Mouse (Mus musculus): ENCODE results near the gene Zfp28. TPM values are rescaled to one million over a fixed set of nuclear protein-coding genes. Genes with fewer than 3 reads are reported as not detected.
"Not testable (repeated sequence)": the region's sequence is repeated elsewhere in the genome, so short reads cannot be mapped to it uniquely, and the experiment has no call there.

The Zfp28 gene
- polyA plus RNA-seq, 1 experiment from 2014 or later: 11.8 TPM

DNA sequence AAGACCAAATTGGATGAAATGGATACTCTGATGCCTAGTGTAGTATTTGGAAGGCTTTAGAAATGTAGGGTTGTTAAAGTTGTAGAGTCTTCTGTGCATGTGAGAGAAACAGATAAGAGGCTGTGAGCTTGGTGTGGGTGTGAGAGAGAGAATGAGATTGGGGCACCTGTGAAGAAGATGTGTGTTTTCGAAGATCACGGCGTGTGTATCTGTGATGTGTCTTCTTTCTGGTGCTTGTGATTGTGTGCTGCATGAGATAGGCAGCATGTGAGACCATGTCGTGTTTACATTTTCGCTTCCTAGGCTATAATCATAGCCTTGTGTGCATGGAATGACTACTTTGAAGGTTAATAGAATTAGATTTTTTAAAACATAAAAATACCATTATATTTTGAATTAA is 15.9 kb upstream of the Zfp28 start:
- no peaks in the 10 kb centered on the region for H3K27me3 ChIP-seq
- no peak for ATAC-seq (ENCODE audit: low FRiP score, low read depth)
- no peak overlapping the region for H3K4me3 ChIP-seq
- no peaks in the 10 kb centered on the region for H3K9me3 ChIP-seq
- H3K9ac ChIP-seq: no peak overlapping the region
- no peak overlapping the region for H3K27ac ChIP-seq
- H3K4me2 ChIP-seq (replicated peaks): no peak overlapping the region
- no peaks in the 10 kb centered on the region; the same call in 1 of the 2 replicates for H3K36me3 ChIP-seq
- peaks cover 8% of the 10 kb centered on the region for H3K4me1 ChIP-seq
- WGBS: 90% methylated on average over 5 of the region's 5 CpGs

DNA sequence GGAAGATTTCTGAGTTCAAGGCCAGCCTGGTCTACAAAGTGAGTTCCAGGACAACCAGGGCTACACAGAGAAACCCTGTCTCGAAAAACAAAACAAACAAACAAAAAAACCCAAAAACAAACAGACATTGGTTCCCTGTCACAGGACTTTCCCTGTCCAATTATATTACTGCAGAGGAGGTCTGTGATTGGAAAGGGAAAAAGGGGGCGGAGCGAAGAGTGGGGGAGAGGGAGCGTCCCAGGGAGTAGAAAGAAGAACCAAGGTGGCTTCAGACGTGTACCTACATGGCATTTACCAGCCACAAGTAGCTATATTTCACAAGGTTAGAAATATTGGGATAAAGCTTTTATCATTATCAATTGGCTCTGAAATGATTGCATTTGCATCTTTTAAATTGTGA is 14.9 kb upstream of the Zfp28 start:
- H3K27ac ChIP-seq; H3K27me3 ChIP-seq; H3K36me3 ChIP-seq; H3K9ac ChIP-seq; H3K4me2 ChIP-seq (replicated peaks); H3K4me1 ChIP-seq; ATAC-seq (ENCODE audit: low FRiP score, low read depth); H3K9me3 ChIP-seq; H3K4me3 ChIP-seq: not testable (repeated sequence)
- WGBS: 81% methylated on average over 5 of the region's 5 CpGs

- 88% methylated on average over 3 of the region's 3 CpGs for WGBS
- Histone ChIP-seq H3K4me2 (replicated peaks) (no peak overlapping the region), H3K27me3 (no peaks in the 10 kb centered on the region), H3K4me3 (no peak overlapping the region), H3K9me3 (no peaks in the 10 kb centered on the region), H3K36me3 (no peaks in the 10 kb centered on the region; the same call in 1 of the 2 replicates), H3K4me1 (no peaks in the 10 kb centered on the region), H3K9ac (no peak overlapping the region), H3K27ac (no peak overlapping the region)
- no peak for ATAC-seq (ENCODE audit: low FRiP score, low read depth)
Observed at GRCm38 (mm10) chr7:6369460-6369859, 13.6 kb upstream of the Zfp28 start.

- ATAC-seq (ENCODE audit: low FRiP score, low read depth): no peak
Observed at GRCm38 (mm10) chr7:6372993-6373392, 10.1 kb upstream of the Zfp28 start.

GRCm38 (mm10) chr7:6378441-6378840 is 4.7 kb upstream of the Zfp28 start:
- no peak for ATAC-seq (ENCODE audit: low FRiP score, low read depth)
- 85% methylated on average over 8 of the region's 8 CpGs for WGBS
- Histone ChIP-seq H3K27me3 (no peaks in the 10 kb centered on the region), H3K9me3 (no peaks in the 10 kb centered on the region), H3K36me3 (0 out of 2 replicates have a peak, but pooled peaks cover 9% of the 10 kb centered on the region), H3K27ac (no peak overlapping the region), H3K9ac (no peak overlapping the region), H3K4me3 (no peak overlapping the region), H3K4me2 (replicated peaks) (no peak overlapping the region), H3K4me1 (peaks cover 7% of the 10 kb centered on the region)

More at GRCm38 (mm10) chr7:6372993-6373392, 10.1 kb upstream of the Zfp28 start:
- no peak overlapping the region for H3K4me3 ChIP-seq
- WGBS: 91% methylated on average over 3 of the region's 3 CpGs
- no peak overlapping the region for H3K27ac ChIP-seq
- H3K9me3 ChIP-seq: no peaks in the 10 kb centered on the region
- peaks cover 9% of the 10 kb centered on the region; the same call in 1 of the 2 replicates for H3K36me3 ChIP-seq
- H3K4me2 ChIP-seq (replicated peaks): no peak overlapping the region
- no peaks in the 10 kb centered on the region for H3K4me1 ChIP-seq
- no peaks in the 10 kb centered on the region for H3K27me3 ChIP-seq
- H3K9ac ChIP-seq: no peak overlapping the region

GRCm38 (mm10) chr7:6381431-6381830 is 1.7 kb upstream of the Zfp28 start:
- Histone ChIP-seq H3K9ac (no peak overlapping the region), H3K9me3 (no peaks in the 10 kb centered on the region), H3K27me3 (no peaks in the 10 kb centered on the region), H3K4me2 (replicated peaks) (no peak overlapping the region), H3K27ac (no peak overlapping the region), H3K4me1 (peaks cover 18% of the 10 kb centered on the region), H3K36me3 (peaks cover 3% of the 10 kb centered on the region; the same call in 1 of the 2 replicates), H3K4me3 (no peak overlapping the region)
- ATAC-seq (ENCODE audit: low FRiP score, low read depth): no peak
- WGBS: 80% methylated on average over 2 of the region's 2 CpGs

GRCm38 (mm10) chr7:6384011-6384410 is 916 bp downstream of the Zfp28 start:
- 71% methylated on average over 8 of the region's 8 CpGs for WGBS
- Histone ChIP-seq H3K9me3 (no peaks in the 10 kb centered on the region), H3K27me3 (no peaks in the 10 kb centered on the region), H3K27ac (no peak overlapping the region), H3K4me1 (peaks cover 18% of the 10 kb centered on the region), H3K4me2 (replicated peaks) (peak overlapping the region; percentile 85), H3K9ac (peak overlapping the region; percentile 73; the same call in 1 of the 2 replicates), H3K4me3 (peak overlapping the region; percentile 70), H3K36me3 (peaks cover 14% of the 10 kb centered on the region; the same call in 1 of the 2 replicates)
- ATAC-seq (ENCODE audit: low FRiP score, low read depth): no peak

DNA sequence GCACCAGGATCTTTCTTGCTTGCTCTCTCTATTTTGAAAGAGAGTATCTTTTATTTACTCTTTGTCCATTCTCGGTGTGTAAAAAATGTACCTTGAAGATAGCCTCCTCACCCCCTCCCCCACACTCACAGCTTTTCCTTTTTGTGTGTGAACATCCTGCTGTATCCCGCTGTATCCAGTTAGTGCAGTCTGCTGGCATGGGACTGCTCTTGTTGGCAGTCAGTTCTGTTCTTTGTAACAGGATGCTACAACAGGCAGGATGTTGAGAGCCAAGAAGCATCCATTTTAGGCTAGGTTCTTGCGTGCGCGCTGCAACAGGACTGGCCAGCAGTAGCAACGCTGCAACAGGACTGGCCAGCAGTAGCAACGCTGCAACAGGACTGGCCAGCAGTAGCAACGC is 3.9 kb downstream of the Zfp28 start:
- Histone ChIP-seq H3K27ac (no peak overlapping the region), H3K9me3 (no peaks in the 10 kb centered on the region), H3K4me3 (no peak overlapping the region), H3K4me2 (replicated peaks) (no peak overlapping the region), H3K27me3 (no peaks in the 10 kb centered on the region), H3K4me1 (peaks cover 18% of the 10 kb centered on the region), H3K9ac (no peak overlapping the region), H3K36me3 (peaks cover 37% of the 10 kb centered on the region)
- 94% methylated on average over 8 of the region's 8 CpGs for WGBS
- no peak for ATAC-seq (ENCODE audit: low FRiP score, low read depth)

GRCm38 (mm10) chr7:6388971-6389370 is 5.9 kb downstream of the Zfp28 start:
- peaks cover 57% of the 10 kb centered on the region for H3K36me3 ChIP-seq
- H3K4me2 ChIP-seq (replicated peaks): no peak overlapping the region
- H3K9ac ChIP-seq: no peak overlapping the region
- no peak overlapping the region for H3K4me3 ChIP-seq
- H3K4me1 ChIP-seq: peaks cover 6% of the 10 kb centered on the region
- no peak for ATAC-seq (ENCODE audit: low FRiP score, low read depth)
- 85% methylated on average over 5 of the region's 5 CpGs for WGBS
- H3K27me3 ChIP-seq: no peaks in the 10 kb centered on the region
- H3K27ac ChIP-seq: no peak overlapping the region
- H3K9me3 ChIP-seq: no peaks in the 10 kb centered on the region

DNA sequence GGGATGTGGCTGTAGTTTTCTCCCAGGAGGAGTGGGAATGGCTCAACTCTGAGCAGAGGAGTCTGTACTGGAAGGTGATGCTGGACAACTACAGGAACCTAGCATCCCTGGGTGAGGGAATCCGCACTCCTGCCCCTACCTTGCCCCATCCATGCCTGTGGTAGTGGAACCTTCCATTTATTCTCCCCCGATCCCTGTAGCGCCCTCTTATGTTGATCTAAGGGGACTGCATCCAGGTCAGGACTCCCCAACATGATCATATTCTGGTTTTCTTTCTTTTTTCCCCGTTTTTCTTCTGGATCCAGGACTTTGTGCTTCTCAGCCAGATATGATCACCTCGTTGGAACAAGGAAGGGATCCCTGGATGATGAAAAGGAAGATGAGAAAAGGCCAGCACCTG is 6.4 kb downstream of the Zfp28 start:
- no peak overlapping the region for H3K4me3 ChIP-seq
- no peaks in the 10 kb centered on the region for H3K9me3 ChIP-seq
- H3K9ac ChIP-seq: no peak overlapping the region
- no peak overlapping the region for H3K27ac ChIP-seq
- ATAC-seq (ENCODE audit: low FRiP score, low read depth): no peak
- WGBS: 75% methylated on average over 5 of the region's 5 CpGs
- H3K36me3 ChIP-seq: peaks cover 62% of the 10 kb centered on the region
- H3K4me1 ChIP-seq: peaks cover under 1% of the 10 kb centered on the region; the same call in 1 of the 2 replicates
- H3K4me2 ChIP-seq (replicated peaks): no peak overlapping the region
- H3K27me3 ChIP-seq: no peaks in the 10 kb centered on the region

DNA sequence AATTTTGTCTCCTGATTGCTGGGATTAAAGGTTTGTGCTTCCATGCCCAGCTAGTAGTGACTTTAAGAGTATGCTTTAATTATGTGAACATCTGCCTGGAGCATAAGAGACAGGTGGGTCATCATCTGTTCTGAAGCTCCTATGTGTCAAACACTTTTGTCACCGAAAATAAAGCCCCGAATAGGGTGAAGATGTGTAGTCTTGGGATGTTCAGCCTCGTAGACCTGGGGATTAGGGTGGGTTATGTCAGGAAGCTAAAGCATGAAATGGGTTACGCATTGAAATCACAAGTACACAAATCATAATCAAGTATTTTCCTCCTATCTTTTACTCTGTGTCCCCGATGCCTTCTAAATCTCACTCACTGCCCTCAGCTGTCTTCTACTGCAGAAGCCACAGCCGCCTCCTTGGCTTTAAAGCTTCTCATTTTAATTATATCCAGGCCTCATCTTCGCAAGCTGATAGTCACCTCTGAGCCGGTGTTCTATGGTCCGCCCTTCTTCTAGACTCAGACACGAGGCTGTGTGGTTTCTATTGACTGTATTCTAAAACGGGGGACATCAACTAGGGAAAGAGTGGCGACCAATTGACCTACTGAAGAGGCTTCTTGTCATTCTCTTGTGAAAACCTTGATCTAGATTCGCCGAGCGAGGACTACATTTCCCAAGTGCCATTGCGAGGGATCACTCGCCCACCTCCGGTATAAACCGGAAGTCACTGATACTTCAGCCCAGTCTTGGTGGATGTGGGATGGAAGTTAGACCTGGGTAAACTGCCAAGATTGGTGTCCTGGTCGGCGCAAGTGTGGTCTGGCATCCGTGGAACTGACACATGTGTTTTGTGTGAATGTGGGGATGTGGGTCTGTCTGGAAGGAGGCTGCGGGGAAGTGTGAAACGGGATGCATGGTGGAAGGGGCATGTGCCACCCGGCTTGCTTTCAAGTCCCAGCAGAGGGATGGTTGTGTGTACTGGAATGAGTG is 15.2 kb downstream of the Zfp28 start, which contains the start of gene Smim17:
Gene Smim17, plus strand, starts transcription at position 720 of the 980 bp plus-strand sequence.
- 21% methylated on average over 25 of the region's 25 CpGs for WGBS
- H3K36me3 ChIP-seq: peaks cover 24% of the 10 kb centered on the region
- peak within 1 kb of the TSS; percentile 64 for H3K9ac ChIP-seq
- H3K4me3 ChIP-seq: peak within 1 kb of the TSS; percentile 52
- no peaks in the 10 kb centered on the region for H3K27me3 ChIP-seq
- ATAC-seq (ENCODE audit: low FRiP score, low read depth): peak; percentile 91
- peak within 1 kb of the TSS; percentile 69 for H3K4me2 ChIP-seq (replicated peaks)
- H3K4me1 ChIP-seq: no peaks in the 10 kb centered on the region
- no peaks in the 10 kb centered on the region for H3K9me3 ChIP-seq
- no peak within 1 kb of the TSS for H3K27ac ChIP-seq

GRCm38 (mm10) chr7:6410043-6410442 is 26.9 kb downstream of the Zfp28 start, which contains the start of gene Gm20715:
Gene Gm20715, plus strand, starts transcription at chr7:6410277.
- H3K36me3 ChIP-seq: no peaks in the 10 kb centered on the region
- no peak within 1 kb of the TSS for H3K4me2 ChIP-seq (replicated peaks)
- H3K4me3 ChIP-seq: no peak within 1 kb of the TSS
- no peaks in the 10 kb centered on the region for H3K9me3 ChIP-seq
- peak; percentile 97 for ATAC-seq (ENCODE audit: low FRiP score, low read depth)
- 0 out of 2 replicates have a peak, but pooled peaks cover 3% of the 10 kb centered on the region for H3K27me3 ChIP-seq
- H3K27ac ChIP-seq: no peak within 1 kb of the TSS
- H3K4me1 ChIP-seq: no peaks in the 10 kb centered on the region
- 1% methylated on average over 17 of the region's 17 CpGs for WGBS
- H3K9ac ChIP-seq: no peak within 1 kb of the TSS
